Mouse (Mus musculus) embryo, embryonic 11.5 days (tissue): Measurements from ENCODE around the gene Hcst.

Source experiments
- DNase-seq: peaks from one replicate; pipeline ENCODE4 v3.0.0-alpha.2; 2012; ENCODE audit warnings: low read depth, low spot score

The Hcst gene

DNA sequence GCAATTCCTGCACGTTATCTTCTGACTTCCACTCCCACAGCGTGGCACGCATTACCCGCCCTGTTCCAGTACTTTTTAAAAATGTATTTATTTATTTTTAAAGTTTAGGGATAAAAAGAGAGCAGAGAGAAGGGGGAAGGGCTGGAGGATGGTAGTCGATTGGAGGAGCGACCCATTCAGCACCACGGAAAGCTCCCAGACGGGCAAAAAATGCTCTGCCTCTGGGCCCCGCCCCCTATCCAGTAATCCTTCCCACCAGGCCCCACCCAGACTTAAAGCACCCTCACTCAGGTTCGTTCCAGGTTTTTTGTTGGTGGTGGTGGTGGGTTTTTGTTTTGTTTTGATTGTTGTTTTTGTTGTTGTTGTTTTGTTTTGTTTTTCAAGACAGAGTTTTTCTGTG is 14.6 kb upstream of the Hcst start:
- no peak for DNase-seq

DNA sequence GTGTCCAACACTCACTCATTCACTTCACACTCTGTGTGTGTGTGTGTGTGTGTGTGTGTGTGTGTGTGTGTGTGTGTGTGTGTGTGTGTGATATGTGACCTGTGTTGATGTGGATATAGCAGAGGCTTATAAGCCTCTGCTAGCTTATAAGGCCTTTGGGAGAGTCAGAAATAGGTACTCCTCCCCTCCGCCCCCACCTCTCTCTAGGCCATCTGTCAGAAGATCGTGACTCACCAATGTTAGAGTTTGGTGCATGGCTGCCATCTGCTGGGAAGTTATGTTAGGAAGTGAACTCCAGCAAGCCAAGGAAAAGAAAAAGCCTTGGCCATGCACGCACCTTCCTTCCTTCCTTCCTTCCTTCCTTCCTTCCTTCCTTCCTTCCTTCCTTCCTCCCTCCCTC is 12.1 kb upstream of the Hcst start:
- DNase-seq = no peak

DNA sequence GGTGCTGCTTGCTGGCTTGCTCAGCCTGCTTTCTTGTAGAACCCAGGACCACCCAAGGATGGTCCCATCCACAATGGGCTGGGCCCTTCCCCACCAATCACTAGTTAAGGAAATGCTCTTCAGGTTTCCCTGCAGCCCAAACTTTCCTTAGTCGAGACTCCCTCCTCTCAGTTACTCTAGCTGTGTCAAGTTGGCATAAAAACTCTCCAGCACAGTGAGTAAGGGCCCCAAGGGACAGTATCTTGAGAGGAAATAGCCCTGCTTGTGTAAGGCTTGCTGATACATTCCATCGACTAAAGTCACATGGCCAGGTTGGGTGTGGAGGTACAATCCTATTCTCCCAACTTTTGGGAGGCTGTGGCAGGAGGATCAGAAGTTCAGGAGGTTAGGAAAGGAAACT is 10.5 kb upstream of the Hcst start:
- DNase-seq = no peak

DNA sequence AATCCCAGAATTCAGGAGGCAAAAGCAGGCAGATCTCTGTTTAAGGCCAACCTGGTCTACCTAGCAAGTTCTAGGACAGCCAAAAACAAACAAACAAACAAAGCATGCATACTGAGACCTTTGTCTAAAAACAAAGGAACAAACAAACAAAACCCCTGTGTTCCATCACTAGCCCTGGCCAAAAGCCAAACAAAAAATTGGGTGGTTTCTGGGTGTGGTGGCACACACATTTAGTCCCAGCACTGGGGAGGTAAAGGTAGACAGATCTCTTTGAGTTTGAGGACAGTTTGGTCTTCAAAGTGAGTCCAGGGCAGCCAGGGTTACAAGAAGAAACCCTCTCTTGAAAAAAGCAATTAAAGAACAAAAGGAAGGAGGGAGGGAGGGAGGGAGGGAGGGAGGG is 9.7 kb upstream of the Hcst start:
- no peak for DNase-seq

DNA sequence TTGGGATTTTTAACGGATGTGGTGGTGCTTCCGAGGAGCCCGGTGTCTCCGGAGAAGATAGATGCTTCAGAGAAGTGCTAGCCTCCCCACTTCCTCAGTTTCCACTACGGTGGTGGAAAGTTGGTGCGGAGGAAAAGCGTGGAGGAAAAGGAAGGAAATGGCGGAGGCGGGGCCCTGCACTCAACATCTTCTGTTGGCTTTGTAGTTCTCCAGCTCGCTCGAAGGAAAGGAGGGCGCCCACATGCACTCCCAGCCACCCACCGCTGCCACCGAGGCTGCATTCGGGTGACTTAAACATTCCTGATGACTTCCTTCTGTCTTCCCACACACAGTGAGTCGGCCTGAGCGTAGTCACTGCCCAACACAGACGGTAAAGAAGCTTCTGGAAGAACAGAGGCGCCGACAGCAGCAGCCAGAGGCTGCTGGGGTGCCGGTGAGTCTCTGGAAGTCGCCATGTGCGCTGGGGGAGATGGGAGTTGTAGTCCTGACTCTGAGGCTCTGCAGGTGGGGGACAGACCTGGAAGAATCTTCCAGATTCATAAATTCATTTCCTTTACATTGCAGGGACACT is 3.5 kb upstream of the Hcst start:
- DNase-seq = no peak

DNA sequence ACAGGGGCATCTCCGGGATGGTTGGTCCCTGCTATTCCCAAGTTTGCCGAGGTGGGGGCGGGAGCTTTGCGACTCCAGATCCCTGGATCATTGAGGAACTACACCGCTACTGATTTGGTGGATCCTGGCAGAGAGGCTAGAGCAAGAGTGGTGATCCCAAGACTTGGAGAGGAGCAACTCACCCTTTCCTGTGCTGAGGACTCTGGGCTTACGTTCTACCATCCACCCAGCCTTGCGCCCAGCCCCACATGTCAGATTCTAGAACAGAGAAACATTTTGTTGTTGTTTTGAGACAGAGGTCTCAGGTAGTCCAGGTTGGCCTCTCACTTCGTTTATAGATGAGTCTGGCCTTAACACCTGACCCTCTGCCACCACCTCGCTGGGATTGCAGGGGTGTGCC is 2.9 kb upstream of the Hcst start:
- DNase-seq = no peak

DNA sequence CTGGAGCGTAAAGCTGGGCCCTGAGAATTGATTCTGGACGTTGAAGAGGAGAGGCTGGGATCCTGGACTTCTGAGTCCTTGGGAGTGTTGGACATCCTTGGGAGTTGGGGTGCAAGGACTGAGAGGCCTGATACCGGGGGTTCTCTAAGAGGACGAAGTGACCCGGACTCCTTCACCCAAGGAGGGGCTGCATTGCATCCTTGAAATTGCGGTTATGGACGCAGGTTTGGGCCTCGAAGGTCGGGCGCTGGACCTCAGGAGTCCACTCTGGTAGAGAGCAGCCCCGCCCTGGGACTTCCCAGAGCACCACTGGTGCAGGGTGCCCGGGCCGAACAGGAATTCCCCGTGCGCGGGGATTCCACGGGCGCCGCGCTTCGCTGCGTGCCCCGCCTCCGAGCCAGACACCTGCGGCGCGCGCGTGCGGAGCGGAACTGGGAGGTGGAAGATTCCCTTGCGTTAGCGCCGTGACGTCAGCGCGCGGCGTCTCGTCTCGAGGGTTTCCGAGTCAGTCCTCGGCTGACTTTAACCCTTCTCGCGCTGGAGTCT is 2.3 kb upstream of the Hcst start:
- peak; percentile 80 for DNase-seq

DNA sequence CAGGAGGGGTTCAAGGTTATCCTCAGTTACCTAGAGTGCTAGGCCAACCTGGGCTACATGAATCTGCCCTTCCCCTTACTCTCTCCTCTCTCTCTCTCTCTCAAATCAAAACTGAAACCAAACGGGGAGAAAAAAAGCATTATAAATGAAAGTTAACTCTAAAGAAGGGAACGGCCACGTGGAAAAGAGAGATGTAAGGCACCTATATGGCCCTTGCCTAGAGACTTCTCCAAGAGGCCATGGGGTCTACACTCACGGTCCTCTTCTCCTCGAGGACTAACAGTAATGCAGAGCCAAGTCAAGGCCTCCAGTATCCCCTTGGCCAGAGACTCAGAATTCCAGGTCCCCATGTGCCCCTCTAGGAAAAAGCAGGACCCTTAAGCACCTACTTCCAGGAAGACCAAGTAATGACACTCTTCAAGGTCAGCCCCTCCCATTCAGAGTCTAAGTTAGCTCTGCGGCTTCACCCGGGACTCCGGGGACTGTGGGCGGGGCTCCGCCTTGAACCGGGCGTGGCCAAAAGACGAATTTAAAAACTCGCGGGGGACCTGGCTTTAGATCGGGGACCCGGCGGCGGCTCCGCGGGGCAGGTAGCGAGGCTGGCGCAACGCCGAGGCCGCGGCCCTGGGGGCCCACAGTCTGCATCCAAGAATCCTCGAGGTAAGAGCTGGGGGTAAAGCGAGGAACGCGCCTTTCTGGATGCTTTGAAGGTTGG is 1.7 kb upstream of the Hcst start, which contains the start of gene Nfkbid:
Nfkbid (plus strand) TSS at position 558 of the 715 bp plus-strand sequence.
- no peak for DNase-seq

DNA sequence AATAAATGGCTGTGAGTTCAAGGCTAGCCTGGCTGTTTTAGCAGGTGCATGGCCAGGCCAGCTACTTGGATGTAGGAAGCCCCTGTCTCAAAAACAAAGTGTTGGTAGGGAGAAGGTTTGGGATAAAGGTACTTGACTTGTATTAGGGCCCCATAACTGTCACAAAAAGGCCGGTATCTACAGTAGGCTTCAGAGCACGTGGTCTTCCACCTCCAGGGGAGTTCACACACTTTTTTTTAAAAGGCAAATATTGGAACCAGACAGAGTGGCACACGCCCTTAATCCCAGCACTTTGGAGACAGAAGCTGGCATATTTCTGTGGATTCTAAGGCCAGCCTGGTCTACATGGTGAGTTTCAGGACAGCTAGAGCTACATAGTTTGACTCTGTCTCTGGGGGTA is 1.0 kb upstream of the Hcst start:
- DNase-seq = no peak

DNA sequence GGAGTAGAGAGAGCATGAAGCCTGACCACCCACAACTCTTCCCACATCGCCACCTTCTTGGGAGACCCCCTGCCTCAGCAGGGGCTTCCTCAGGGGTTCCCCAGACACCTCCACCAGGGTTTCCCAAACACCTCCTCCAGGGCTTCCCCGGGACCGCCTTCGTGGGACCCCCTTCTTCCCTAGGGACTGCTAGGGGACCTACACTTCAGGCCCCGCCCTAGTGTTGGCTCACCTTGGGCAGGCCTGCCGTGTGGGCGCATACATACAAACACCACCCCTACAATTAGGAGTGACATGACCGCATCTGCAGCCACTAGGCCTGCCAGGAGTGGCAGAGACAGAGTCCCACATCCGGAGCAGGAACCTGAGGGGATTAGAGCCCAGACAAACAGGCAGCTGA is 1.8 kb downstream of the Hcst start:
- no peak for DNase-seq

DNA sequence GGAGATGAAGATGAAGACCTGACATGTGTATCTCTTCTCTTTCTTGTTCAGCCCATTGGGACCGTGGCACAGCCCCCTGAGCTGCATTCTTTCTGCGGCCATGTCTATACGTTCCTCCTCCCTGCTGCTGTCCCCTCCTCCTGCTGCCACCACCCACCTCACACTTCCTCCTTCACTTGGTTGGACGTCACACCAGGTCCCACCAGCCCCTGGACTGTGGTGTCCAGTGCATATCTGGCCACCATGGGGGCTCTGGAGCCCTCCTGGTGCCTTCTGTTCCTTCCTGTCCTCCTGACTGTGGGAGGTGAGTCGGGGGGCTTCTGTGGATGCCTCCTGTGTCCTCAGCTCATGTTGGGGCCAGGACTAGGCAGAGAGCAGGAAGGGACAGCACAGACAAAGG is 6.1 kb downstream of the Hcst start, which contains the start of gene Tyrobp:
Tyrobp (plus strand) TSS at position 165 of the 400 bp plus-strand sequence.
- DNase-seq = no peak

DNA sequence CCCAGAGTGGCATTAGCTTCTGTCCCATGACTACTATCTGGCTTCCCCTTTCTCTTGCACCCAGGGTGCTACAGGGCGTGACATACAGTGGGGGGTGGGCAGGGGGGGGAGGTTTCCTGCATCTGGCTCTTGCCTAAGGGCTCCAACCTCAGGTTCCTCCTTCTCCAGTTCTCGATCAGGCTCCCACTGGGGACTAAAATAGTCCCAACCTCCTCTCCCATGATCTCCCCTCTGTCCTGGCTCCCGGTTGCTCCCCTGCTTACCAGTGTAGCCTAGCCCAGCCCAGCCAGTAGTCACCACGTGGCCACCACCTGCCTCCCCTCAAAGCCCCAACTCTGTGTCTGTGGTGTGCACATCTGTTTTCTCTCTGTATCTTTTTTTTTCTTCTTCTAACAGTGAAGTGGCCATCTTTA is 6.9 kb downstream of the Hcst start:
- DNase-seq = no peak

DNA sequence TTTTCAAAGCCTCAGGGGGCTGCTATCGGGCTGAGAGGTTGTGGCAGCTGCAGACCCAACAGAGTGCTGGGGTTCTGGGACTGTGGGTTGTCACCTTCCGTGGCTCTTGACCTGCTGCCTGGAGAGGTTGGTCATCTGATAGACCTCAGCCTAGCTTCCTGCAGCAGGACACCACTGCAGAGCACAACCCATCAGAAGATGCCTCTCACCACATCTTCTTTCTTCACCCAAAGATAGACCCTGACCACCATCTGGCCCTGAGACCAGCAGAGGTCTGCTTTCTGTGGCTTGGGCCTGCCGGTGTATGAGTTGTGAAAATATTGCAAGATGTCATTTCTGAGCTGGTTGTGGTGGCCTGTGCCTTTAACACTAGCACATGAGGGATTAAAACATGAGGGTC is 8.6 kb downstream of the Hcst start:
- DNase-seq = no peak

DNA sequence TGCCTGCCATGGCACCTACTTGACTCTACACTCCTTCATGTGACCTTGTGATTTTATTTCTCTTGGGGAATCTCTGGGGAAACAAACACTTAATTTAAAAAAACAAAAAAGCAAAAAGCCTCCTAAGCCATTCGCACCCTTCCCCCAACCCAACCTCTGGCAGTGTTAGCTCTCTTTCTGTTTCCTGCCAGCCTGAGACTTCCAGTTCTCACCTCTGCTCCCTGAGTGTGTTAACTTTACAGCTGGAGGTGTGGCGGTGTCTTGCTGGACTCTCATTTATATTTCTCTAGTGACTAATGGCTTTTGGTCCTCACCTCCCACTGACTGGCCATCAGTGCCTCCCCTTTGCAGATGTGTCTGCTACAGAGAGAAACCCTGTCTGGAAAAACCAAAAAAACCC is 9.9 kb downstream of the Hcst start:
- no peak for DNase-seq

DNA sequence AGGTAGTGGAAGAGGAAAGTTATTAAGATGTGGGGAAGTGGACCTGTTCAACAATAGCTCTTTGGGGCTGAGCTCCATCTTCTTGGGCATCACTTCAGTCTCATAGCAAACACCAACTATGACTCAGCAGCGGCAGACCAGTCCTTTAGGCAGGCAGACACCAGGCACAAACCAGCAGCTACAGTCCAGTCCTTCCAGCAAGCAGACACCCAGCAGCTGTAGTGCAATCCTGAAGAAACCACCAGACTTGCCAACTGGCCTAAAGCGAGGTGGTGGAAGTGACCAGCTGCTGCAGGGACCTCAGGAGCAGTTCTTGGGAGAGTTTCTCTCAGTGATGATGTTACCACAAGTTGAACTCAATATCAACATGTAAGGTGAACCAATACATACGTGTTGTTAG is 11.0 kb downstream of the Hcst start:
- no peak for DNase-seq

DNA sequence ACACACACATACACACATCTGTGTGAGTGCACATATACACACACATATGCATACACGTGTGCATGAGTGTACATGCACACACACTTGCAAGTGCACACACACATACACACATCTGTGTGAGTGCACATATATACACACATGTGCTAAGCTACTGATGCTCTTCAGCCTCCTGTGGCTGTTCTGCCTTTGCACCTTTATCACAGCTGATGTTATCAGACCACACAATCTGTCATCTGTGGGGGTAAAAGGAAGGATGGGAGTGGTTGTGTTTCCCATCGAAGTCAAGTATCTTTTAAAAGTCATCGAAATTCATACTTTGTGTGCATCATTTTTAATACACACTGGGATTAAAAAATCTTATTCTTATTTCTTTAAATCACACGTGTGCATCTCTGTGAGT is 17.3 kb downstream of the Hcst start:
- no peak for DNase-seq

DNA sequence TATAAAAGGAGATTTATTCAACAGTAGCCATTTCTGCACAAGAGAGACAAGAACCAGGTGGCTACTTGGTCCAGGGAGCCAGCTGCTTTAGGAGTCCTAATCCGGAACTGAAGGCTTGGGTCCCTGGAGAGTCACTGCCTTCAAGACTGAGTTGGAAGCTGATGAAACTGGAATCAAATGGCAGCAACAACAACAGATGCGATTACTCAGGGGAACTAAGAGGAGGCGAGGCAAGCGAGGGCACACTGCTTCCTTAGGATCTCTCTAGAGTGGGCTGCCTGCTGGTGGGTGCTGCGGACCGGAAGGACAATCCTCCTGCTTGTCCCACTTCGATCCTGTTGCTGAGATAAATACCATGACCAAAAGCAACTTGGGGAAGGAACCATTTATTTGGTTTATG is 20.0 kb downstream of the Hcst start:
- DNase-seq = no peak

DNA sequence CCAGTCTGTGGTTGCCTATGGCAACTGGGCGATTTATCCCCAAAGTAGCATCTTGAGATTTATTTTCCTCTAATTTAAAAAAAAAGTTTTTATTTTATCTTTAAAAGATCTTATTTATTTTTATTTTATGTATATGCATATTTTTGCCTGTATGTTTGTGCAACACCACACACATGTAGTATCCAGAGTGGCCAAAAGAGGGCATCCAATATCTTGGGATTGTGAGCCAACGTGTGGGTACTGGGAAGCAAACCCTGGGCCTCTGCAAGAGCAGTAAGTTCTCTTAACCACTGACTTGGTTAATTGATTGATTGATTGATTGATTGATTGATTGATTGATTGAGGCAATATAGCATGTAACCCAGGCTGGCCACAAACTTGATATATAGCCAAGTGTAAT is 24.8 kb downstream of the Hcst start:
- no peak for DNase-seq

DNA sequence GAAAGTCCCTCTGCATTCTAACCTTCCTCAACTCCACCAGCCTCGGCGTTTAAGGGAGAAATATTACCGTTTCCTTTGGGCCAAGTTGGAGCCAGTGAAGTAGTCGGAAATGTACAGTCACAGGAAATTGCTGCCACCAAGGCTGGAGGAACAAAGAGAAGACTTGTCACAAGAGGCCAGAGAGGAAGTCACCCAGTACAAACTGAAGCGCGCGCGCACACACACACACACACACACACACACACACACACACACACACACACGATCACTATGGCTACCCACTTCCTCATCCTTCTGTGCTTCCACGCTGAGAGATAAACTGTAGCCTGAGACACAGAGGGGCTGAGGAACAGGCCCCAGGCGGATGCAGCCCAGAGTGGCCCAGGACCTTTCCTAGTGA is 25.3 kb downstream of the Hcst start:
- no peak for DNase-seq

DNA sequence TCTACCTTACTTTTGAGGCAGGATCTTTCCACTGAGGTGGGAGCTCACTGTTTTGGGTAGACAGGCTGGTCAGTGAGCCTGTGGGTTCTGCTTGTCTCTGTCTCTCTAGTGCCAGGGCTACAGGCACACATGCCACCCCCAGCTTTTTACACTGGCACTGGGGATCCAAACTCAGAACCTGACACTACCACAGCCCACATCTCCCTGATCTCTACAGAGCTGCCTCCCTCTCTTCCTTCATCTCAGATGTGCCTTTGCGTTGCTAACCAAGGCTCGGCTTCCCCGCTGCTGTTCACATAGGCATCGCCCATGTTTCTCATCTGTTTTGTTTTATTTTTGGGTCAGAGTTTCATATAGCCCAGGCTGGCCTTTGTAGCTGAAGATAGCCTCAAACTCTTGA is 26.0 kb downstream of the Hcst start:
- DNase-seq = no peak

DNA sequence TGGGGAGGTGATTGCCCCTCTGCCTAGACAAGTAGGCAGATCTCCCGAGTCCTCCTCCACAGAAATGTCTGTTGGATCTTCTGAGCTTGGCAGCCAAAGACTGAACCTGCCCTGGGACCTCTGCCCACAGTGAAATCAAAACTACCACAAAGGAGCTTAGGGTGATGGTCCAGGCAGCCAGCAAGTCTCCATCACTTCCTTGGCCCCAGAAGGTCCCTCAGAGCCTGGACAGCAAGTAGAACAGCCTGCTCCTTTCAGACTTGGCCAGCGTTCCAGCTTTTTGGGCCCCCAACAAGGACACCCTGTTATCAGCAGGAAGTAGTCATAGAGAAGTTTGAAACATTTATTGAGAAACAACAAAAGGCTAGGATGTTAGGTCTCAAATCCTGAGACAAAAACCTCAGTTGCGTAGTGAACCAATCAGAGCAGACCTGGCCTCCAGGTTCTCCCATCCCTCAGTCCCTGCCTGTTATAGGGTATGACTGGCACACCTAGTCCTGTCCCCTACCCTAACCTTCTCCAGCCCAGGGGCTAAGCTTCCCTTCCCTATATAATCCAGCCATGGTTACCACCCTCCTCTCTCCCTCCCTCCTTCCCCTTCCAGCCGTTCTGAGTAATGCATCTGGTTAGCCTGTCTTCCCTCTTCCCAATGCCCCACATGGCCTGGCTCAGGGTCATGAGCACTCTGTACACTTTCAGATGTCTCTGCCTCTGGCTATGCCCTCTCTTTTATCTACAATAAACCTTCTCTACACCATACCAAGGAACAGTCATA is 26.7 kb downstream of the Hcst start:
- no peak for DNase-seq

DNA sequence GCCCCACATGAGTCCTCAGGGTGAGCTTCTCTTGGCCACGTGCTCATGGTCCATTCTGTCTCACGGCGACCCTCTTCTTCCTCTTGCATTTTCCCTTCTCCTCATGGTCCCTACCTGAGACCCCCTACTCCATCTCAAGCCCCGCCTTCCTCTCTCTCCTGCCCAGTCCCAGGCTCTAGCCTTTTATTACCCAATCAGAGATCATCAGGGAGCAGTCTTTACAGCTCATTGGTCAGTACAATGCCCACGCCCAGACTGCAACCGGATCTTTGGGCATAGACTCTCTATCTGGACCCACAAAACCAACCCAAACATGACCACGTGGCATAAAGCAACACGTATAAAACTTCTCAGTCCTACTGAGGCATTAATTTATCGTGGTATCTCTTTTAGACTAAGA is 35.5 kb downstream of the Hcst start:
- no peak for DNase-seq

DNA sequence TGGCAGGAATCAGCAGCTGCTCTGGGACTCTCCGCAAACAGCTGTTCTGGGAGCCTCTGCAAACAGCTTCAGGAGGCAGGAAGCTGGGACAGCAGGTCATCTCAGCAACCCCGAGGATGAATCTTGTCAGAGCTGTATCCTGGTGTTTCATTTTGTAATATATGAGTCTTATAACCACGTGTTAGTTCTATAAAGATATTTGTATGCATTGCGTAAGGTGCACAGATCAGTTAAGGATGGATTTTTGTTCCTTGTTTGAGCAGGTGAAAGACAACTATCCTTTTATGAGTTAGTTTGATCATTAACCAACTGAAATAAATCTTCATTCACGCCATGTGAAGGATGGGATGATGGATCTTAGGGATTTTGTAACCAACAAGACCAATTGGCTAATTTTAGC is 39.6 kb downstream of the Hcst start:
- DNase-seq = no peak
